Mouse (Mus musculus) left cerebral cortex, postnatal 14 days (tissue): ENCODE results near the gene Gm10681. TPM values are rescaled to one million over a fixed set of nuclear protein-coding genes. Genes with fewer than 3 reads are reported as not detected.
"Not testable (repeated sequence)": the region's sequence is repeated elsewhere in the genome, so short reads cannot be mapped to it uniquely, and the experiment has no call there.

Experiments used
- DNase-seq, 2 experiments: peaks; one replicate each; pipeline ENCODE4 v3.0.0; 2021 to 2022; ENCODE audit warnings: low spot score in 2 of 2, mixed read lengths in 1 of 2
- intact Hi-C: fragments of 180-260 bp; cut with DNase I; formaldehyde crosslinking; loops from one replicate; pipeline ENCODE4 v1.15.1; 2025
- total RNA-seq, 2 experiments: library from RNA; stranded (reverse); gene quantifications; 2 replicates each; pipeline ENCODE4 v1.2.3; 2021

Gene Gm10681
- total RNA-seq, 2 experiments from 2014 or later: not detected

GRCm38 (mm10) chr3:98524552-98524951, 64.1 kb downstream of the Gm10681 start:
- intact Hi-C loops, DNase-seq: not testable (repeated sequence)

- DNase-seq, intact Hi-C loops: not testable (repeated sequence)
Measured at GRCm38 (mm10) chr3:98522779-98523178, 65.8 kb downstream of the Gm10681 start.

- intact Hi-C loops: not testable (repeated sequence)
Measured at GRCm38 (mm10) chr3:98510414-98510813, 78.2 kb downstream of the Gm10681 start, which contains the start of gene Hsd3b4. Gene Hsd3b4, minus strand, starts transcription at chr3:98510514.

GRCm38 (mm10) chr3:98507229-98507628, 81.4 kb downstream of the Gm10681 start:
- DNase-seq, intact Hi-C loops: not testable (repeated sequence)

More at GRCm38 (mm10) chr3:98510414-98510813, 78.2 kb downstream of the Gm10681 start, which contains the start of gene Hsd3b4:
- DNase-seq: not testable (repeated sequence)

Other genes with a start within 250 kb of the Gm10681 start
- 10 to 100 TPM; 52.4 to 60.3 TPM for gene Phgdh, start 248.8 kb downstream of the Gm10681 start, total RNA-seq
- 10 to 100 TPM; 37.7 to 40.4 TPM for gene Zfp697, start 206.3 kb downstream of the Gm10681 start, total RNA-seq
- not detected for gene Gm4450, start 131.7 kb downstream of the Gm10681 start, total RNA-seq
- not detected for gene Hsd3b4, start 78.3 kb downstream of the Gm10681 start, total RNA-seq
- gene Hsd3b5, start 41.4 kb upstream of the Gm10681 start, total RNA-seq: not detected
- not detected for gene Hsd3b2, start 135.7 kb upstream of the Gm10681 start, total RNA-seq
- not detected for gene Hsd3b3, start 174.3 kb upstream of the Gm10681 start, total RNA-seq
- gene Hsd3b6, start 225.6 kb upstream of the Gm10681 start, total RNA-seq: not detected